Mouse (Mus musculus) left cerebral cortex, postnatal 25 days (tissue): ENCODE data around the gene Nfya. TPM values are rescaled to one million over a fixed set of nuclear protein-coding genes. Genes with fewer than 3 reads are reported as not detected.
A peak's percentile ranks its signal among the peaks of the same experiment; 100 is the strongest.

Experiments used
- DNase-seq, 2 experiments: peaks; one replicate each; pipeline ENCODE4 v3.0.0; 2022; ENCODE audit warnings: low spot score in 2 of 2, mixed read lengths in 1 of 2
- intact Hi-C: fragments of 180-260 bp; cut with DNase I; formaldehyde crosslinking; loops from one replicate; pipeline ENCODE4 v1.15.1; 2025
- total RNA-seq, 2 experiments: library from RNA; stranded (reverse); gene quantifications; 2 replicates each; pipeline ENCODE4 v1.2.3; 2021

Gene Nfya
- total RNA-seq, 2 experiments from 2014 or later = 27.5 to 31.8 TPM

- intact Hi-C loops = no loop called here
- DNase-seq = no peak
Measured at GRCm38 (mm10) chr17:48432158-48432980, 22.7 kb upstream of the Nfya start, which contains the start of gene Apobec2. Gene Apobec2, minus strand, starts transcription at chr17:48432930.

GRCm38 (mm10) chr17:48431054-48431453 is 21.3 kb upstream of the Nfya start:
- no peak for DNase-seq
- intact Hi-C loops = no loop called here

GRCm38 (mm10) chr17:48430394-48430793 is 20.7 kb upstream of the Nfya start:
- intact Hi-C loops = no loop called here
- DNase-seq = no peak

GRCm38 (mm10) chr17:48427852-48428530 is 18.3 kb upstream of the Nfya start:
- intact Hi-C loops = no loop called here

GRCm38 (mm10) chr17:48426991-48427750 is 17.5 kb upstream of the Nfya start:
- intact Hi-C loops = no loop called here
- DNase-seq = no peak

More at GRCm38 (mm10) chr17:48427852-48428530, 18.3 kb upstream of the Nfya start:
- DNase-seq = no peak

GRCm38 (mm10) chr17:48425823-48426612 is 16.3 kb upstream of the Nfya start:
- DNase-seq = no peak
- intact Hi-C loops = no loop called here

GRCm38 (mm10) chr17:48424237-48424636 is 14.5 kb upstream of the Nfya start:
- intact Hi-C loops = no loop called here
- no peak for DNase-seq

GRCm38 (mm10) chr17:48419571-48419970 is 9.9 kb upstream of the Nfya start:
- intact Hi-C loops = loop anchor here (5.0 kb wide), 1 partner anchor 753 kb away; no protein-coding TSS in a partner anchor
- no peak for DNase-seq

- intact Hi-C loops = loop anchor here (5.0 kb wide), 1 partner anchor 754 kb away; no protein-coding TSS in a partner anchor
- DNase-seq = no peak
Measured at GRCm38 (mm10) chr17:48418781-48419180, 9.1 kb upstream of the Nfya start.

GRCm38 (mm10) chr17:48418174-48418573 is 8.5 kb upstream of the Nfya start:
- intact Hi-C loops = loop anchor here (5.0 kb wide), 1 partner anchor 754 kb away; no protein-coding TSS in a partner anchor
- DNase-seq = peak in 1 of 2 experiments; percentile 27

- intact Hi-C loops = loop anchor here (2.0 to 5.0 kb wide), 2 partner anchors 185 to 755 kb away; no protein-coding TSS in a partner anchor
- no peak for DNase-seq
Measured at GRCm38 (mm10) chr17:48417521-48417920, 7.8 kb upstream of the Nfya start.

- intact Hi-C loops = loop anchor here (2.0 to 5.0 kb wide), 2 partner anchors 186 to 756 kb away; no protein-coding TSS in a partner anchor
Measured at GRCm38 (mm10) chr17:48416425-48417195, 6.9 kb upstream of the Nfya start.

GRCm38 (mm10) chr17:48416011-48416410 is 6.3 kb upstream of the Nfya start:
- intact Hi-C loops = loop anchor here (2.0 to 5.0 kb wide), 2 partner anchors 187 to 756 kb away; no protein-coding TSS in a partner anchor
- no peak for DNase-seq

More at GRCm38 (mm10) chr17:48416425-48417195, 6.9 kb upstream of the Nfya start:
- peak; percentile 47 to 57 for DNase-seq

GRCm38 (mm10) chr17:48411241-48411640 is 1.5 kb upstream of the Nfya start:
- intact Hi-C loops = no loop called here

GRCm38 (mm10) chr17:48410299-48410785 is 636 bp upstream of the Nfya start:
- no peak for DNase-seq
- intact Hi-C loops = no loop called here

More at GRCm38 (mm10) chr17:48411241-48411640, 1.5 kb upstream of the Nfya start:
- DNase-seq = no peak

GRCm38 (mm10) chr17:48408526-48409291 is 997 bp downstream of the Nfya start:
- intact Hi-C loops = loop anchor here (1.0 to 10.0 kb wide), 5 partner anchors 35 to 534 kb away; partner anchors contain the start of gene Trem2
- peak; percentile 65 to 70 for DNase-seq
